Mouse (Mus musculus) erythroblast, embryonic 14.5 days (primary cell): Measurements from ENCODE around the gene Atp5e.

ENCODE experiments used
- GATA1 ChIP-seq: IDR thresholded peaks from 2 replicates; pipeline ENCODE4 v1.6.1; 2012; ENCODE audit warnings: low read length, inconsistent platforms, mixed read lengths
- TAL1 ChIP-seq: IDR thresholded peaks from 3 replicates; pipeline ENCODE4 v1.6.1; 2012; ENCODE audit warnings: low read length, inconsistent platforms, mixed read lengths

- no peak for TF ChIP-seq GATA1
- no peak for TF ChIP-seq TAL1
These were observed 21.4 kb downstream of the Atp5e start for GRCm38 (mm10) chr2:174442460-174442859.
